Mouse (Mus musculus) limb, embryonic 14.5 days (tissue): ENCODE measurements around the gene Hdhd5. TPM values are rescaled to one million over a fixed set of nuclear protein-coding genes. Genes with fewer than 3 reads are reported as not detected.

Experiments
- ATAC-seq: fragments of 200-750 bp; cut with Nextera tagmentation; 2 replicates; pipeline ENCODE4 v1.8.0; 2017; ENCODE audit warnings: low read depth, moderate number of reproducible peaks, moderate TSS enrichment; ENCODE audit not compliant: low FRiP score
- DNase-seq: peaks from one replicate; pipeline ENCODE4 v3.0.0-alpha.2; 2015; ENCODE audit warnings: low spot score
- H3K27ac ChIP-seq: fragments of 300-500 bp; sonication (generic); replicated peaks from 2 replicates; pipeline ENCODE4 v1.5.1; 2014; ENCODE audit warnings: low read depth, mild to moderate bottlenecking, low read length, moderate library complexity, mixed read lengths
- H3K27me3 ChIP-seq: fragments of 300-500 bp; sonication (generic); 2 replicates; pipeline ENCODE4 v1.6.1; 2014; ENCODE audit warnings: low read length, mixed read lengths; ENCODE audit not compliant: control insufficient read depth, insufficient read depth
- H3K36me3 ChIP-seq: fragments of 300-500 bp; sonication (generic); 2 replicates; pipeline ENCODE4 v1.6.1; 2014; ENCODE audit warnings: mild to moderate bottlenecking, low read length, moderate library complexity, mixed read lengths; ENCODE audit not compliant: control insufficient read depth, insufficient read depth
- H3K4me1 ChIP-seq: fragments of 300-500 bp; sonication (generic); 2 replicates; pipeline ENCODE4 v1.6.1; 2014; ENCODE audit warnings: antibody characterized with exemption, low read length, mixed read lengths; ENCODE audit not compliant: control insufficient read depth, insufficient read depth
- H3K4me2 ChIP-seq: fragments of 300-500 bp; sonication (generic); replicated peaks from 2 replicates; pipeline ENCODE4 v1.6.1; 2014; ENCODE audit warnings: low read depth, mild to moderate bottlenecking, low read length, moderate library complexity; ENCODE audit not compliant: severe bottlenecking
- H3K4me3 ChIP-seq: fragments of 300-500 bp; sonication (generic); replicated peaks from 2 replicates; pipeline ENCODE4 v1.5.1; 2014; ENCODE audit warnings: low read length
- H3K9ac ChIP-seq: fragments of 300-500 bp; sonication (generic); 2 replicates; pipeline ENCODE4 v1.6.1; 2014; ENCODE audit warnings: mild to moderate bottlenecking, low read depth, low read length, moderate library complexity; ENCODE audit not compliant: severe bottlenecking
- H3K9me3 ChIP-seq: fragments of 300-500 bp; sonication (generic); 2 replicates; pipeline ENCODE4 v1.6.1; 2016; ENCODE audit warnings: low read length; ENCODE audit not compliant: control insufficient read depth
- POLR2A ChIP-seq: fragments of 200-500 bp; IDR thresholded peaks from 2 replicates; pipeline ENCODE4 v1.8.0; 2012; ENCODE audit warnings: inconsistent platforms, mild to moderate bottlenecking, moderate library complexity, borderline replicate concordance; ENCODE audit not compliant: insufficient read depth, insufficient read length; ENCODE audit errors: extremely low read depth
- WGBS: fragments of 180-500 bp; shearing (Covaris S2); extraction: QIAGEN DNeasy Blood & Tissue Kit; methylation state at CpG from one replicate; pipeline ENCODE4 v1.1.7; 2014; 5-methylcytosine and 5-hydroxymethylcytosine counted together
- polyA plus RNA-seq, 2 experiments: library from polyadenylated mRNA; depleted of rRNA in 1 of 2; stranded (reverse) in 1 of 2; unstranded in 1 of 2; fragments of >200 nt; fragmentation: Nextera tagmentation in 1 of 2; extraction: Ambion mirVana in 1 of 2; gene quantifications; 2 replicates each; pipeline versions ENCODE4 v1.2.1 to v1.2.3; 2012 to 2014

Hdhd5 gene
- polyA plus RNA-seq, 2 experiments, result 12.5 to 25.2 TPM

- Histone ChIP-seq H3K4me3 (no peak overlapping the region), H3K36me3 (no peaks in the 10 kb centered on the region), H3K9me3 (no peaks in the 10 kb centered on the region), H3K27me3 (no peaks in the 10 kb centered on the region), H3K27ac (no peak overlapping the region), H3K4me2 (no peak overlapping the region), H3K9ac (no peak overlapping the region), H3K4me1 (no peaks in the 10 kb centered on the region)
- no peak for ATAC-seq
- TF ChIP-seq POLR2A, result no peak
- WGBS, result 43% methylated on average over 3 of the region's 5 CpGs
- DNase-seq, result no peak
Observed at GRCm38 (mm10) chr6:120473427-120473826, 57.7 kb downstream of the Hdhd5 start.

GRCm38 (mm10) chr6:120472455-120473140 lies 58.5 kb downstream of the Hdhd5 start:
- no peaks in the 10 kb centered on the region for H3K27me3 ChIP-seq
- ATAC-seq (no peak), DNase-seq (no peak)
- no peak overlapping the region for H3K27ac ChIP-seq
- H3K4me2 ChIP-seq, result no peak overlapping the region
- no peak overlapping the region for H3K9ac ChIP-seq
- H3K36me3 ChIP-seq, result no peaks in the 10 kb centered on the region
- H3K4me3 ChIP-seq, result no peak overlapping the region
- no peaks in the 10 kb centered on the region for H3K9me3 ChIP-seq
- TF ChIP-seq POLR2A, result no peak
- H3K4me1 ChIP-seq, result no peaks in the 10 kb centered on the region
- WGBS, result 30% methylated on average over 8 of the region's 8 CpGs

GRCm38 (mm10) chr6:120471991-120472441 lies 59.1 kb downstream of the Hdhd5 start:
- H3K4me3 ChIP-seq, result no peak overlapping the region
- DNase-seq (no peak), ATAC-seq (no peak)
- no peaks in the 10 kb centered on the region for H3K4me1 ChIP-seq
- no peak for TF ChIP-seq POLR2A
- no peaks in the 10 kb centered on the region for H3K9me3 ChIP-seq
- H3K27ac ChIP-seq, result no peak overlapping the region
- WGBS, result 16% methylated on average over 5 of the region's 5 CpGs
- H3K4me2 ChIP-seq, result no peak overlapping the region
- H3K9ac ChIP-seq, result no peak overlapping the region
- H3K27me3 ChIP-seq, result no peaks in the 10 kb centered on the region
- no peaks in the 10 kb centered on the region for H3K36me3 ChIP-seq

DNA sequence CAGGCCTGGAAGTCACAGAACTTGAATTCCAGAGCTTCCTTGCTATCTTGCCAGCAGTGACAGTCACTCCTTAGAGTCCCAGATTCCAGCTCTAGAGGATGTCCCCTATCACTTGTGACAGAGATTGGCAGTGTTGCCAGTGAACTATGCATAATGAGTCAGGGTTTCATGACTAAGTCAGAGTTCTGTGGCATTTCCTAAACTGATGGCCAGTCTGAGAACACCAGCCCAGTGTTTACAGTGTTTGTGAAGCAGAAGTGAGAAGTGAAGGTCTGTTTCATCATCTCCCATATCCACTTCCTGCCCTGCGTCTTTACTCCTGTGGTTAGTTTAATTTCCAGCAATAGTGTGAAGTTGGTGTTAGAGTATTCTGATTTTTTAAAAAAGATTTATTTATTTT lies 60.5 kb downstream of the Hdhd5 start:
- TF ChIP-seq POLR2A, result no peak
- no peak overlapping the region for H3K4me2 ChIP-seq
- no peak overlapping the region for H3K9ac ChIP-seq
- ATAC-seq, result no peak
- no peaks in the 10 kb centered on the region for H3K36me3 ChIP-seq
- no peak for DNase-seq
- H3K27ac ChIP-seq, result no peak overlapping the region
- H3K9me3 ChIP-seq, result no peaks in the 10 kb centered on the region
- H3K4me1 ChIP-seq, result no peaks in the 10 kb centered on the region
- WGBS, result 84% methylated on average over 1 of the region's 1 CpGs
- H3K27me3 ChIP-seq, result no peaks in the 10 kb centered on the region
- H3K4me3 ChIP-seq, result no peak overlapping the region

GRCm38 (mm10) chr6:120469770-120470169 lies 61.3 kb downstream of the Hdhd5 start:
- no peak for DNase-seq
- no peak for ATAC-seq
- no peak for TF ChIP-seq POLR2A
- H3K36me3 ChIP-seq, result no peaks in the 10 kb centered on the region
- no peaks in the 10 kb centered on the region for H3K4me1 ChIP-seq
- no peak overlapping the region for H3K4me3 ChIP-seq
- no peak overlapping the region for H3K27ac ChIP-seq
- no peak overlapping the region for H3K9ac ChIP-seq
- H3K9me3 ChIP-seq, result no peaks in the 10 kb centered on the region
- H3K27me3 ChIP-seq, result peaks cover 5% of the 10 kb centered on the region; the same call in 1 of the 2 replicates
- H3K4me2 ChIP-seq, result no peak overlapping the region
